Mouse (Mus musculus): ENCODE measurements around the gene Gusb. TPM values are rescaled to one million over a fixed set of nuclear protein-coding genes. Genes with fewer than 3 reads are reported as not detected.
"Not testable (repeated sequence)": the region's sequence is repeated elsewhere in the genome, so short reads cannot be mapped to it uniquely, and the experiment has no call there.

Gusb gene
- polyA plus RNA-seq, 1 experiment from 2014 or later = 15.9 TPM

DNA sequence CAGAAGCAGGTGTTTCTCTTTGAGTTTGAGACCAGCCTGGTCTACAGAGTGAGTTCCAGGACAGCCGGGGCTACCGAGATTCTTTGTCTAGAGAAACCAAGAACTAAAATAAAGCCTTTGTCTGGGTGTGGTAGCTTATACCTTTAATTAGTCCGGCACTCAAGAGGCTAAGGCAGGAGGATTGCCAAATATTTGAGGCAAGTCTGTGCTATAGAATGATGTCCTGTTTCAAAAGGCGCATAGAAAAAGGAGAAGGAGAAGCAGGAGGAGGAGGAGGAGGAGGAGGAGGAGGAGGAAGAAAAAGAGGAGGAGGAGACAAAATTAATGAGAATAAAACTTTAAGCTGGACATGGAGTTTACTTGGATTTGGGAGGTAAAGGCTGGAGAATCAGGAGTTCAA is 39.6 kb downstream of the Gusb start:
- Histone ChIP-seq H3K4me3 (no peak overlapping the region), H3K36me3 (ENCODE audit: poor library complexity, severe bottlenecking) (peaks cover 7% of the 10 kb centered on the region; the same call in 1 of the 2 replicates), H3K4me1 (peaks cover 10% of the 10 kb centered on the region), H3K27ac (no peak overlapping the region), H3K4me2 (no peak overlapping the region), H3K9me3 (replicated peaks) (no peaks in the 10 kb centered on the region), H3K27me3 (no peaks in the 10 kb centered on the region), H3K9ac (no peak overlapping the region)
- ATAC-seq = no peak
- 26% methylated on average over 4 of the region's 4 CpGs for WGBS

DNA sequence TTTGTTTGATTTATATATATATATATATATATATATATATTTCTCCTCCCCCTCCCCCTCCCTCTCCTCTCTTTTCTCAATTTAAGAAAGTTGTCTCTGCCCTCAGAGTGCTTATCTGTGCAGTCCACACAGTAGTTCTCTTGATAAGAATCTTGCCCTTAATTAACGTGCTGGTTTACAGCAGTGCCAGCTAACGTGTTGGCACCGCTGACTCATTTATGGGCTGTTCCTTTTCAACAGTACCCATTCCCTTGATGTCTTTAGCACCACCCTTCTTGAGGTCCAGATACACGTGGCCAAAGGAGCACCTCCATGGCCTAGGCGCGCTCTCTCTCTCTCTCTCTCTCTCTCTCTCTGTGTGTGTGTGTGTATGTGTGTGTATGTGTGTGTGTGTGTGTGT is 47.1 kb downstream of the Gusb start:
- 82% methylated on average over 6 of the region's 6 CpGs for WGBS
- Histone ChIP-seq H3K4me2 (no peak overlapping the region), H3K9ac (no peak overlapping the region), H3K36me3 (ENCODE audit: poor library complexity, severe bottlenecking) (peaks cover 7% of the 10 kb centered on the region; the same call in 1 of the 2 replicates), H3K9me3 (replicated peaks) (no peaks in the 10 kb centered on the region), H3K27ac (no peak overlapping the region), H3K27me3 (no peaks in the 10 kb centered on the region), H3K4me3 (no peak overlapping the region), H3K4me1 (no peaks in the 10 kb centered on the region)
- no peak for ATAC-seq

- WGBS = 90% methylated on average over 5 of the region's 5 CpGs
- H3K4me3 ChIP-seq = no peak overlapping the region
- no peak overlapping the region for H3K27ac ChIP-seq
- no peak for ATAC-seq
- H3K9ac ChIP-seq = no peak overlapping the region
- no peaks in the 10 kb centered on the region for H3K4me1 ChIP-seq
- H3K36me3 ChIP-seq (ENCODE audit: poor library complexity, severe bottlenecking) = 0 out of 2 replicates have a peak, but pooled peaks cover under 1% of the 10 kb centered on the region
- H3K9me3 ChIP-seq (replicated peaks) = no peaks in the 10 kb centered on the region
- no peak overlapping the region for H3K4me2 ChIP-seq
- no peaks in the 10 kb centered on the region for H3K27me3 ChIP-seq
Measured at GRCm38 (mm10) chr5:129954473-129955254, 48.2 kb downstream of the Gusb start.

DNA sequence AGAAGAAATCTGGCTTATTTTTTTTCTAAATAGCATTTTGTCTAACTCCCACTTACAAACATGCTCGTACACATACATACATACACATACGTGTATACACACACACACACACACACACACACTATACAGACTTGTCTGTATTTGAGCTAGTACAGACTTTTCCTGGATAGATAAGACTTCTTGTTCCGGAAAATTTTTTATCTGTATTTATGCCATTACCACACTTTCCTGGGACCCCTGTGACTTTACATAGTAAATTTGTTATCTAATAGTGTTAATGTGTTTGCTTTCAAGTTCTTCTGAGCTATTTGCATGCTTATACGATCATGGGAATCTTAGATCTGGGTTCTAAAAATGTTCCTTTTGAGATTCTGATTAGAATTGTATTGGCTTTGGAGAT is 50.7 kb downstream of the Gusb start:
- 95% methylated on average over 4 of the region's 4 CpGs for WGBS
- H3K9me3 ChIP-seq (replicated peaks) = no peaks in the 10 kb centered on the region
- no peaks in the 10 kb centered on the region for H3K36me3 ChIP-seq (ENCODE audit: poor library complexity, severe bottlenecking)
- H3K27me3 ChIP-seq = no peaks in the 10 kb centered on the region
- H3K9ac ChIP-seq = no peak overlapping the region
- H3K4me2 ChIP-seq = no peak overlapping the region
- no peak for ATAC-seq
- no peak overlapping the region for H3K27ac ChIP-seq
- H3K4me3 ChIP-seq = no peak overlapping the region
- no peaks in the 10 kb centered on the region for H3K4me1 ChIP-seq

DNA sequence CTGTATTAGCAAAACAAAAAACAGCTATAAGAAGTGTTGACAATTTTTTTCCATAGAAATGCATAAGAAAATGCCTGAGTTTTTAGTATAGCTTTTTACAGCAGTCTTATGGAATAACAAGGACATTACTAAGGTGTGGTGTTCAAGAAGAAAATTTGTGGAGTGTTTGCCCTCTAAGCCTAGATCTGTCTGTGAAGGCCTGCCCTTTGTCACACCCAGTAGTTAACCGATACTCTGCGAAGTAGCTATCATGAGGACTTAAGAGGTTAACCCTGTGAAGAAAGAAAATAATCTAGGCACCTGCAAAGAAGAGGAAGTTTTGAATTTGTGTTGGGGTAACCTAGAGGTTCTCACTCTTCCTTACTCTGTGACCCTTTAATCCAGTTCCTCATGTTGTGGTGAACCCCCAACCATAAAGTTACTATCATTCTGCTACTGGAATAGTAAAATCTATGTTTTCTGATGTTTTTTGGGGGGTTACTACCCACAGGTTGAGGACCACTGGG is 55.3 kb downstream of the Gusb start:
- Histone ChIP-seq H3K9me3 (replicated peaks) (no peaks in the 10 kb centered on the region), H3K27me3 (no peaks in the 10 kb centered on the region), H3K4me3 (no peak overlapping the region), H3K4me2 (no peak overlapping the region), H3K9ac (no peak overlapping the region), H3K27ac (no peak overlapping the region), H3K4me1 (peaks cover 11% of the 10 kb centered on the region), H3K36me3 (ENCODE audit: poor library complexity, severe bottlenecking) (peaks cover 8% of the 10 kb centered on the region; the same call in 1 of the 2 replicates)
- ATAC-seq = no peak
- WGBS = 100% methylated on average over 2 of the region's 2 CpGs

DNA sequence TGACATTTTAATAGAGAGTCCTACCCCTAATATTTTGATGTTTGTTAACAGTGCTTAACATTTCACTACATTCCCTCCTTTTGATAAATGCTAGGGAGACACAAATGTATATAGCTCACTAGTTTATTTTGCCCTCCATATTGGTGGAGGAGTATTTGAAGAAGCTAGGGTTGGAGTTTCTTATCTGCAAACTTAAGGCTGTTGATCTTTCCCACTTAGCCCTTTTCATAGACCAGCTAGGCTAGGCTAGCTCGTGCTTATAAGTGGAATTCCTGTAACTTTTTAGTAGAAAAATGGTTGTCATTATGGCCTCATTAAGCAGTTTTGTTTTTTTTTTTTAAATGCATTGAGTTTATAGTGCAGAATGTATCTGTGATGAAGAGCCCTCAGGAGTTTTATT is 59.4 kb downstream of the Gusb start:
- H3K36me3 ChIP-seq (ENCODE audit: poor library complexity, severe bottlenecking) = peaks cover 8% of the 10 kb centered on the region; the same call in 1 of the 2 replicates
- no peaks in the 10 kb centered on the region for H3K9me3 ChIP-seq (replicated peaks)
- H3K4me2 ChIP-seq = no peak overlapping the region
- H3K27me3 ChIP-seq = no peaks in the 10 kb centered on the region
- no peak for ATAC-seq
- no peak overlapping the region for H3K9ac ChIP-seq
- peaks cover 12% of the 10 kb centered on the region for H3K4me1 ChIP-seq
- H3K4me3 ChIP-seq = no peak overlapping the region
- no peak overlapping the region for H3K27ac ChIP-seq
- 91% methylated on average over 1 of the region's 1 CpGs for WGBS

DNA sequence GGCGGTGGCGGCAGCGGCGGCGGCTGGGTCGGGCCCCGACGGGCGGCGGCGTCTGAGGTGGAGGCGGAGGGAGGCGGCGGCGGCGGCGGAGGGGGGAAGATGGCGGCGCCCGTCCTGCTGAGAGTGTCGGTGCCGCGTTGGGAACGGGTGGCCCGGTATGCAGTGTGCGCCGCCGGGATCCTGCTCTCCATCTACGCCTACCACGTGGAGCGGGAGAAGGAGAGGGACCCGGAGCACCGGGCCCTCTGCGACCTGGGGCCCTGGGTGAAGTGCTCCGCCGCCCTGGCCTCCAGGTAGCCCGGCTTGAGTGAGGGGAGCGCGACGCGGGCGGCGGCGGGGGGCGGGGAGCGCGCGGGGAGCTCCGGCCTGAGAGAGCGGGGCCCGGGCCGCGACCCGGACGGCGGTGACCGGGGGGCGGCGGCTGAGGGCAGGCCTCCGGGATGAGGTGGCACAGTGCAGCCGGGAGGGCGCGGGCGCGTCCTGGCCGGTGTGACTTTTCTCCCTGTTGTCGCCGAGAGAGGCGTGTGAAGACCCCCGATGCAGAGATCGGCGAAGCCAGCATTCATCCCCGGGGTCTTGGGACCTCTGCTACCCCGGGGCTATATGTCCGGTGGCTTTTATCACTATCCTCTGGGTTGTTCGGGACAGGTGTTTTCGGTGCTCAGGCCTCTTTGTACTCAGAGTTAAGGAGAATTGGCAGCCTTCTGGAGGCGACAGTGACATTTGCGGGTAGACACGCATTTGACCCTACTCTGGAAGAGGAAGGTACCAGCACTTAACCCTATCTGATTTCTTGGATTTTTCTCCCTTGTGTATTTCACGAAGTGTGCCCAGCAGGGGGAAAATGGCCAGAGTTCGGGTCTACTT is 60.5 kb downstream of the Gusb start:
- Histone ChIP-seq H3K4me2 (peak overlapping the region; percentile 84), H3K4me1 (peaks cover 12% of the 10 kb centered on the region), H3K9ac (peak overlapping the region; percentile 93), H3K27ac (peak overlapping the region; percentile 65), H3K4me3 (peak overlapping the region; percentile 95)
- not testable (repeated sequence) for H3K9me3 ChIP-seq (replicated peaks); H3K27me3 ChIP-seq; H3K36me3 ChIP-seq (ENCODE audit: poor library complexity, severe bottlenecking)
- WGBS = under 1% methylated on average over 47 of the region's 82 CpGs
- ATAC-seq = peak; percentile 68

GRCm38 (mm10) chr5:129941495-129942045 is 61.3 kb downstream of the Gusb start, which contains the start of gene Vkorc1l1:
TSS of gene Vkorc1l1 (plus strand) at chr5:129941970.
- Histone ChIP-seq H3K27me3 (no peaks in the 10 kb centered on the region), H3K4me1 (peaks cover 12% of the 10 kb centered on the region), H3K9ac (peak within 1 kb of the TSS; percentile 93), H3K9me3 (replicated peaks) (no peaks in the 10 kb centered on the region), H3K4me2 (peak within 1 kb of the TSS; percentile 84), H3K36me3 (ENCODE audit: poor library complexity, severe bottlenecking) (peaks cover 8% of the 10 kb centered on the region; the same call in 1 of the 2 replicates), H3K4me3 (peak within 1 kb of the TSS; percentile 95), H3K27ac (peak within 1 kb of the TSS; percentile 65)
- under 1% methylated on average over 50 of the region's 59 CpGs for WGBS
- ATAC-seq = peak; percentile 96

- Histone ChIP-seq H3K27ac (peak overlapping the region; percentile 54), H3K9me3 (replicated peaks) (no peaks in the 10 kb centered on the region), H3K27me3 (no peaks in the 10 kb centered on the region), H3K4me2 (peak overlapping the region; percentile 56), H3K4me3 (peak overlapping the region; percentile 95), H3K36me3 (ENCODE audit: poor library complexity, severe bottlenecking) (peaks cover 8% of the 10 kb centered on the region; the same call in 1 of the 2 replicates), H3K4me1 (peaks cover 12% of the 10 kb centered on the region), H3K9ac (peak overlapping the region; percentile 45; the same call in 1 of the 2 replicates)
- WGBS = 10% methylated on average over 9 of the region's 9 CpGs
- no peak for ATAC-seq
Measured at GRCm38 (mm10) chr5:129940736-129941494, 61.9 kb downstream of the Gusb start.

- Histone ChIP-seq H3K4me2 (no peak overlapping the region), H3K27me3 (no peaks in the 10 kb centered on the region), H3K4me1 (peaks cover 12% of the 10 kb centered on the region), H3K9me3 (replicated peaks) (no peaks in the 10 kb centered on the region), H3K36me3 (ENCODE audit: poor library complexity, severe bottlenecking) (peaks cover 4% of the 10 kb centered on the region; the same call in 1 of the 2 replicates), H3K9ac (no peak overlapping the region), H3K27ac (no peak overlapping the region), H3K4me3 (no peak overlapping the region)
- 82% methylated on average over 2 of the region's 2 CpGs for WGBS
- no peak for ATAC-seq
Measured at GRCm38 (mm10) chr5:129940281-129940680, 62.6 kb downstream of the Gusb start.
